Mouse (Mus musculus): ENCODE results near the gene Gm45062.
A peak's percentile ranks its signal among the peaks of the same experiment; 100 is the strongest.

Gene Gm45062

DNA sequence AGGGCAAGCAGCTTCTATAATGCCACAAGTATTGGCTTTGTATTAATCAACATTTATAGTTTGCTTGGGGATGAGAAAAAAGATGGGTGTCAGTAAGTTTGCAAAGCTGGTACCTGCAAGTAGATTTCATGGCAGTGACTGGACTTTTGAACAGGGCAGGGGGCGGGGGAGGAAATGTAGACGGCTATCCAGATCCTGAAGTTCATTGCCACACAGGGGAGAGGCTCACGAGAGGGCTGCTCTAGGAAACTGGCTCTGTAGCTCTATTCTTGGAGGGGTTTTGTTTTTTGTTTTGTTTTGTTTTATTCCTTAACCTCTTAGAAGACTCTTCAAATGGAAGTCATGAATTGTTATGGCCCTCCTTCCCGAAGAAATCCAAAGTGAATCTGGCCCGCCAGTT, 162.2 kb downstream of the Gm45062 start:
- no peak for DNase-seq

DNA sequence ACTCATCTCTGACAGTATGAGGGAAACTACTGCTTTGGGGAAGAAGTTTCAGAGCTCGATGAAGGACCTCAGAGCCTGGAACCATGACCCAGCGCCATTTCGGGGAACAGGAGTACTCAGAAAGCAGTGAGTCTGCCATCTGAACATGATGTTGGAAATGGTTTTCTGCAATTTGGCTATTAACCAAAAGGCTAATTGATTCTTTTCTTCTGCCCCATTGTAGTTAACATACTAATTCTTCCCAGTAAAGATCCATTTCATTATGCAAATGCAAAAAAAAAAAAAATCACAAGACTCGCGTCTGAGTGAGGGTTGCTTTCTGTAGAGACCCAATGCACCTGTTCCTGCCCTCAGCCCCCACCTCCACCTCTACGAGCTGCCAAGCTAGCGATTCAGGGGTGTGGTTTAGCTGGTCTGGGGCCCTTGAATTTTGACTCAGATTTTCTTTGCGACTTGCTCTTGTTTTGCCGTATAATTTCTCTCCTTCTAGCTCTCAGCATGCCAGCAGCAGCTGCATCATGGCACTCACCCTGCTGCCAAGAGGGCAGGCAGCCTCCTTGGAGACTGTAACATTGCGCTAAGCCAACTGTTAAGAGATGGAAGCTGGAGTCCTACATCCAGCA, 162.8 kb downstream of the Gm45062 start:
- DNase-seq = no peak

DNA sequence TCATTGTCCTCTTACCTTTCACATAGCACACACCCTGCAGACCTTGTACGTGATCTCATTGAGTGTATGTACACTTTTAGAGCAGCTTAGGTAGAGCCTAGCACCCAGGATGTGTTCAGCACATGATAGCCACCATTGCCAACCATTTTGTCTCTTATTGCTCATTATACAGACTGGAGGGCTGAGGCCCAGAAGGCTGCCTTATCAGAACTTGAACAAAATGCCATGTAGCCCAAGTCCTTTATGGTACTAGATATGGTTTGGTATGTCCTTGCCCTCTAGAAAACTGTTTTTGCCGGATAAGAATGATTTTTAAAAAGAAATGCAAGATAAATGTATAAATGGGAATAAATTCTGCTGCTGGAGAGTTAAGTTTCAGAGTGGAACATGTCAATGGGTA, 163.9 kb downstream of the Gm45062 start:
- DNase-seq = no peak

DNA sequence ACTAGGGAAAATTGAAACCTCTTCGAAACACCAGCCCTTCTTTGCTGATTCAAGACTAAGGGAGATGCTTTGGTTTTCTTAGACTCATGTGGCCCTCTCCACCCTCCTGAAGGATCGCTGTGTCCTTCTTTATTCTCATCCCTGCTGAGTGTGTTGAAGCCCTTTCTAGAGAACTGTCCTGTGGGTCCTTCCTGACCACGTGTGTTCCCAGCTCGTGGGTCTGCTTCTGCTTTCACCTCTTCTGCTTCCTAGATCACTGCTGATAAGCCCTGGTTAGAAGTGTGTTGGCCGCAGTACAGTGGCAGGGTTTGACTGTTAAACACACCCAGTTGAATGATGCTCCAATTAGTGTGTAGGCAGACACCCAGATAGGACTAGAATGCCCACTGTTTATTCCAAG, 168.4 kb downstream of the Gm45062 start:
- no peak for DNase-seq

DNA sequence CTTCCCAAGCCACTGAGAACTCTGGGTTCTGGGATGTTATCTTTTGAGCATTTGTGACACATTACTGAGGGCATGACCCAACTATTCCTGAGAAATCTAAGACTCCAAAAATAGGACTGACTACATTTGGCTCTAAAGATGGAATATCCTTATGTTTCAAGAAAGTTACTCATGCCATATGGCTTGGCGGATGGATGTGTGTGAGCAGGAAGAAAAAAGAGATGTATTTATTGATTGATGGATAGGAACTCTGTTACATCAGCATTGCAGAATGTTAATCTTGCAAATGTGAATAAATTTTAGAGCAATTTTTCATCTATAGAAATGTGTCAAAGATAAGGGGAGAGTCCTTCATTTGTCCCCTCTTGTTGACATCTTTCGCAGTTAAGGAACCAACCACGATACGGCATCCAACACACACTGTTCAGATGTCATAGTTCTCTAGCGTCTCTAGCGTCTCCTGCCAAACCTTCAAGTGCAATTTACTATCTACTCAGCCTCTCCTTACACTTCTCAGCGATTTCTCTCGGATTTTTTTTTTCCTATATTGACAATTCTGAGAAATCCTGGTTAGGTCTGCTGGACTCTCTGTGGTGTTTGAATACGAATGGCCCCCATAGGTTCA, 171.5 kb downstream of the Gm45062 start:
- no peak for DNase-seq

DNA sequence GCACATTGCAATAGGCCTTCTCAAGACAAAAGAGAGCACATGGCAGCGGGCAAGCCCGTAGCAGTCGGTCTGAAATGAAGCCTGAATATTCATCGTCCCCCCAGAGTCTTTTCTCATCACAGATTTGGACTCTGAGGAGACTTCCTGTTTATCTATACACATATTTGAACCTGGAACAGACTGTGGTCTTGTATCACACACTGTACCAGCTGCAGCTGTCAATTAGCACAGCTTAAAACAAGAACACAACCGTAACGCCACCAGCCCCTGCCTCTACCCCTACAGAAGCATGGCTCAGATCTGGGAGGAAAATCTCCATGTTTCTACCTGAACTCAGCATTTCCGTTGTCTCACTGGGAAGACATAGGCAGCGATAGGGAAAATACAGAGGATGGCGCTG, 173.9 kb downstream of the Gm45062 start:
- DNase-seq = no peak

DNA sequence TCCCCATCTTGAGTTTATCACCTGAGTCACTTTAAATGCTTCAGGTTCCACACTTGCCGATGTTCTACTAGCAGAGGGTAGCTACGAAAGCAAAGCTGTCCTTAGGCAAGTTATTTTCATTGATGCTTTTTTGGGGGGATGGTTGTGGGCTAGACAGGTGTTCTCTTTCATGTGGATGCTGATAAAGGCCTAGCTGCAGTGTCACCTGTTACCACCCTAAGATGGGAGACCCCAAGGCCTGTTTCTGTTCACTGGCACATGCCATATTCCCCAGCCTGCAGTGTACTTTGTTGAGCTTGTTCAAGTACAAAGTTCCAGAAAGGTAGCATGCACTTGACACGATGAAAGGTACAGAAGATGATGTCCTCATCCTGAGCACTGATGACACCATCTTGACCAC, 178.7 kb downstream of the Gm45062 start:
- no peak for DNase-seq

DNA sequence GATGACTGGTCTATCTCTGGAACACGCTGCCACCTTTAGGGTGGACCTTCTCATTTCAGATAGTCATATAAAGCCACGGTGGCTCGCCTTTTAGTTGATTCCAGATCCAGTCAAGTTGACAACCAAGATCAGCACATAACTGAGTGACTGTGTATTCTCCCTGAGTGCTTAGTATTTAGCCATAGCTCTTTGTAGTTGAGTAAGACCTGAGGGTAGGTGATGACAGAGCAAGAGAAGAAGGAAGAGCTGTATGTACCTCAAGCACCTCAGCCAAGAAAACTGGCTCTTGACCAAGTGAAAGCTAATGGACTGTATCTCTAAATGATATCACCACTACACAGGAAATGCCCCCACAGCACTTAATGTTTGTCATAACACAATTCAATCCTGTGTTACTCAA, 182.6 kb downstream of the Gm45062 start:
- DNase-seq = no peak

DNA sequence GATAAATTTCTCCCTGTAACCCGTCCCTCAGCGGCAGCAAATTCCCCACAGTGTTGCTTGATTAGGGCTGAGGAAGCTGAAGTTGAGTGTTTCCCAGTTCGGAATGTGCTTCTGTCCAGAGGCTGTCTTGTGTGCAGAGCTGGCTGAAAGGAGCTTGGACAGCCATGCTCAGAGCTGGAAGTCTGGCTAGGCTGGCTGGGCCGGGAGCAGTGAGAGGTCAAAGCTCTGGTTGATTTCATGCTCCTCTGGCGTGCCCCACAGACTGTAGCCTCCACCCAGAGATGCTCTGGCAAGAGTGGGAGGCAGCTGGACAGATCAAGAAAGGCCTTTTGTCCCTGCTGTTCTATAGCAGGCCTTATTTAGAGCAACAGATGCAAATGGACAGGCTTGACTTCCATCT, 187.5 kb downstream of the Gm45062 start:
- DNase-seq = peak; percentile 8

DNA sequence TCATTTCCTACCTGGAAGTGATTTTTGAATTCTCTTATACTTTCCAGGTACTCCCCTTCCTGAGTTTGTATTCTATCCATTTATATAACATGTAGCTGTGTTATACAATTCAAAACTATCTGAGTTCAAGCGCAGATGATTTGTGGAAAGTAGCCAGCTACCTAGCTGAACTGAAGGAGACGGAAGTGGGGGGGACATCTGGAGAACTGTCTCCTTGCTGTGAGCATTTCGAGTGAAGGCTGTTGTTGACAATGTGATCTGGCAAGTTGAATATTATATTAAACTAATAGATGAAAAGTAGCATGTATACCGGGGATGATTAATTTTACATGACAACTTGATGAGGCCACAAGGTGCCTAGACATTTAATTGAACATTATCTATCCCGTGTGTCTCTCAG, 196.3 kb downstream of the Gm45062 start:
- no peak for DNase-seq

DNA sequence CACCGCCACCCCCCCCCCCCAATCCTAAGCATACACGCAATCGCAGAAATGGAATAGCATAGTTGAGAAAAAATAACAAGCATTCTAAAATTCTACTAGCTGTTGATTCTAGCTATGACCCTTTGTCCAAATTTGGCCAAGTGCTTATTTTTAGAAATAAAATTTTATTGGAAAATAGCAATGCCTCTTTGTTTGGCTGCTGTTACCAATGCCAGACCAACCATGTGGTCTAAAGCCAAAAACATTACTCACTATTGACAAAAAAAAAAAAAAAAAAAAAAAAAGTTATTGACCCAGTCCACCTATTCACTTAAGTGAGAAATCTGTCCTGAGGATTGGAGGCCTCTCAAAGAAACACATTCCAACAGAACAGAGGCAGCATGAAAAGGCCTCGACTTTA, 199.3 kb downstream of the Gm45062 start:
- no peak for DNase-seq

DNA sequence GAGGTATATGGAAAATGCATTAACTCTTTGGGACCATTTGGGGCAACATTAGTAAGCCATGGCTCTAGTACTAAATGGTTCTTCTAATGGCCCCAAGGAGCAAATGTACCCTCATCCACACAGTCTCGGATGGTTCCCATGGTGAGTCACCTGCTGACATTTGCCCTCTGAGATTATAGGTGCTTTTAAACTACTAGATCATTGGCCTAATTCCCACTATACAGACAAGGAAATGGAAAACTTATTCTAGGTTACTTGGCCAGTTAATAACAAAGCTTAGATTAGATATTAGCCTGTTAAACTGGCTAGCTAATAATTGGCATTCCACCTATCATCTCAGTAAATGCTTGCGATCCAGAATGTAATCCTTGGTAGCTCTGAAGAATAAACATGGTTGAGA, 203.2 kb downstream of the Gm45062 start:
- no peak for DNase-seq

DNA sequence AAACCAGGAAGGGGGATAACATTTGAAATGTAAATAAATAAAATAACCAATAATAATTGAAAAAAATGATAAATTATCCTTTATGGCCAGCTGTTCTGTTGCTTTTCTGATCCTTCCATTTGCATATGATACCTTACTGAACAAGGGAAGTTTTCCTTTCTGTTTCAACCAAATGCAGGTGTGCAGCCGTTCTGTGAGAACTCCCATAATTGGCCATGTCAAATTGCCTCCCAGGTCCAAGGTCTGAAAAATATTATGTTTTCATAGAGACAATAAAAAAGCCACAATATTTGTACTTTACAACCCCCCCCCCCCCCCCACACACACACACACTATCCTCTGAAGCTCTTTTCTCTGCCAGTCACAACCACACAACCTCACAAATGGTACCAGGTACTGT, 206.1 kb downstream of the Gm45062 start:
- DNase-seq = no peak

DNA sequence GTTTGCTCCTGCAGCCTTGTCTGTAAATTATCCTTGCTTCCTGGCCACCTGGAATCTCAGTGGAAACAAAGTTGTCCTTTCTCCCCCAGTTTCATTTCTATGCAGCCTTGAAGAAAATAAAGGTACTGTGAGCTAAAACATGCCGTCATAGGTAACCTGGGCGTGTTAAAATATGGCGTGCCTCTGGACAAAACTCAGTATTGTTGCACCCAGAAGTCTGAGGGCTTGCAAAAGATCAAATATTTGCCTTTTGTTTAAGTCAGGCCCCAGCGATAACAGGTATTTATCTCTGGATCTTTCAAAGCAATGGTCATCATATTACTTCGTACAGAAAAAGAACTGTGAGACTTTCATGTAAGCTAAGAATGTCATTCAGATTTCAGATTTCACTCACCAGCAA, 206.7 kb downstream of the Gm45062 start:
- DNase-seq = no peak

DNA sequence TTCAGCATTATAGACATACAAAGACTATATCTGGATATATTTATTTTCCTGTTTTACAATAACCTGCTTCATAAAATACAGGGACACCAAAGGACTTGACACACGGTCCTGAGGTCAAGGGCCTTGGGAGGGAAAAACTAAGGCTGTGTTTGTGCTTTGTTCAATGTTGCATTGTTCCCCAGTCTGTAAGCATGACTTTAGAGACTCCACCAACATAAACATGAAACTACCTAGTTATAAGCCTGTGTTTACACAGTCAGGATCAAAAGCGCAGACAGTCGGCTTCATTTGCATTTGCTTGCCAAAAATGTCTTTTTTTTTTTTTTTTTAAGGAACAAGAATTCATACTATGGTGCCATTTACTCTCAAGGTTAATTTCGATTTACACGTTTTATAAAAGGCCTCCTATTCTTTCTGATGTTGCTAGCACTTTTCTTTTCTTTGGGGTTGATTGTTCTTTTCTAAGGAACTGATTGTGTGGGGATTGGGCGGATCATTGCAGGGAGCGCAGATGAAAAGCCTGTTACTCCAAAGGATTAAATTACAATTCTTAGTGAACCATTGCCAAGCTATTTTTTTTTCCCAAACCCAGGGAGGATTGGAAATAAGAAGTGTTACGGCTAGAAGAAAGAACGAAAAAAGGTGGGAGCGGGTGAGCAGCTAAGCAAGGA, 208.6 kb downstream of the Gm45062 start:
- DNase-seq = no peak

DNA sequence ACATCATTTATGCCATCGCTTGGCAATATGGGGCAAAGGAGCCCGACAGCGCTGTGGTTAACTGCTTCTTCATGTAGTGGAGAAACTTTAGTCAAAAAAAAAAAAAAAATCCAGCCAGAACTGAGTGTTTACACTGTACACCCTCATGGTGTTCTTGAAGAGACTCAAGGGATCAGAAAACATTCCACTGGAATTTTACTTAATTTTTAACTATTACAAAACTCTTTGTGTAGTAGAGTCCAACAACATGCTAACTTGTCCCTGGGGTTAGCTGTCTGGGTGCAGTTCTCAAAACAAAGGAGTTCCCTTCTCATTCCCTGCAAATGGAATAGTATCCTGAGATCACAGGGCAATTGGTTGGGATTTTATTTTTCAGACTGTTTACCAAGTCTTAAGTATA, 210.7 kb downstream of the Gm45062 start:
- DNase-seq = no peak

DNA sequence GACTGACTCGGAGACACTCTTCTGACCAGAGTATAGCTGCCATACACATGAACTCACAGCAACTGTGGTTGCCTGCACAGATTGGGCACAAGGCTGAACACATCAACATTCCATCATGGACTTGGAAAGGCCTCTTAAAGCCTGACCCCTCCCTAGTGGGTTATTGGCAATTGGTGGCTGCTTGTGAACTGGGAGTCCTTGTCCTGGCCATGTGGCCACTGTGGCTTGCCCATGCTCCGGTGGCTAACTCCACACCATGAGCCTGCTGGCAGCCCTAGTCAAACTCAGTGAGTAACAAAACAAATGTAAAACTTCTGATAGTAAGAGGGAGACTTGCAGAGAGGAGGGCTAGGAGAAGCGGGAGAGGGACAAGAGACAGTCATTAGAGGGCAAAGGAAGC, 212.9 kb downstream of the Gm45062 start:
- DNase-seq = no peak

DNA sequence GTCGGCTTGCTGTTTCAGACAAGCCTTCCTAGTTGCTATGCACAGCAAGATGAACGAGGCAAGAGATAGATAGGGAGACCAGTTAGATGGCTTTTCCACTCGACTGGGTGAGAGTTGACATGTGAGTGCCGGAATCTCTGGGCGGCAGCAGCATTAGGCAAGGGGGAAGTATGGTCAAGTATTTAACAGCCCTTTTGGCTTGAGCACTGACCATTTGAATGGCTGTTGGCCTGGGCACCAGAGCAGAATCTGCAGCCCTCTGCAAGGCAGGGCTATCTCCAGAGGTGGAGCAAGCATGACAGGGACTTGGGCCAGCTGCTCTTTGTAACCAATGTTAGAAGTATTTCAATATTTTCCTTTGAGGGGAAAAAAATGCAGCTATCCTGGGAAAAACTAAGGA, 213.7 kb downstream of the Gm45062 start:
- DNase-seq = peak; percentile 48

DNA sequence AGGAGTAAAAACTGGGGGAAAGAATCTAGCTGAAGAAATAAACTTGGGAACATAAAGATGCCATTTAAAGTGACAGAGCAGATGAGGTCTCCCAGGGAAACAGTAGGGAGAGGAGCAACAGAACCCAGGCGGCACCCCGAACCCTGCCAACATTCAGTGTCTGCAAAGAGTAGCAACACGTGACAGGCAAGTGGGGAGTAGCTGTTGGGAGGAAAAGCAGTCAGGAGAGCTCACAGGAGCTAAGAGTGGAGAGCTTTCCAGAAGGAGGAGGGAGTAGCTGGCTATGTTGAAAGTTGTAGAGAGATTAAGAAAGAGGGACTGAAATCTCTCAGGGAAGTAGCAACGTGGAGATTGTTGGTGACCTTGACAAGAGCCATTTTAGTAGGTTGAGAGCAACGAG, 214.2 kb downstream of the Gm45062 start:
- peak; percentile 38 for DNase-seq

DNA sequence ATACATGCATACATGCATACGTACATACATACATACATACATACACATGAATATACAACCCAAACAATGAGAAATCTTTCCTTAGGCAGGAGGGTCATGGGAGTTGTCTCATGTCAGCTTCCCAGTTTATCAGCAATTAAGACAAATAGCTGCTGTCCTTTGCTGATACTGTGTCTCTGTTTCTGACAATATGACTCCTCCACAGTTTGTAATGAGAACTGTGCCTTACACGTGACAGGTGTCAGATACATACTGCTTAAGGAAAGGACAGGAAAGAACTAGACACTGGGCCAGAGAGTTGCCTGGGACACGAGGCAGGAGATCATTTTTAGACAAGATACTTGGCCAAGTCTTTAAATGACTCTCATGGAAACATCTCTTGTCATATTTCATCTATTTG, 215.1 kb downstream of the Gm45062 start:
- DNase-seq = no peak

DNA sequence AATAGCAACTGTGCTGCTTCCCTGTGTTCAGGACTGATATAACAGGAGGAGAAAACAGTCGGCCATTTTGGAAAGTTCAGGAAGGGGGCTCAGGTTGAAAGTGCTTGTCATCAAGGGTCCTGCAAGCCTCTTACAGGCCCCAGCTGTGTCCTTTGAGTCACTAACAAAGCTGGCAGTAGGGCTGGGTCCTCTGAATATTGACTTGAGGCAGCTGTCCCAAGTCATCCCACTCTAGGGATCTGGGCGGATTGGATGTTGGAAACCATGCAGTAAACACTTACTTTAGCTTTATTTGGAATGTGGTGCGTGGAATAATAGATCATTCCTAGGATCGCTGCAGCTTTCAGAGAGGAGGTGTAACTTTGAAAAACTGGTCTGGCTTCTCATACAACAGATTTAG, 215.6 kb downstream of the Gm45062 start:
- DNase-seq = no peak

DNA sequence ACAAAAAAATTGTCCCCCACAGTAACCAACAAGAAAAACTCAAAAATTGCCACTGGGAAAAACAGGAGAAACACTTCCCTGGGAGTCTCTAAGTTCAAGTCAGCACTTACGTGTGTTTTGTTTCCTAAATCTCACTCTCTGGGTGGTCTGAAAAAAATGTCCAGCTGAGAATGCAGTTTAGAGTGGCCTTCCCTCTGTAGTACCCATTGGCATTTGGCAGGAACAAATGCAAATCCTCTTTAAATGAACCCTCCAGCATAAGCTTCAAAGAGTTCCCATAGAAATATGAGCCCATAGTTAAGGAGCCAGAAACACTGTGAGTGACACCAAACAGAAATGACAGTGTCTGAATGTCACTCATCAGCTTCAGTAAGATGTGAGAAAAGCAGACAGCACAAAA, 219.9 kb downstream of the Gm45062 start:
- no peak for DNase-seq

DNA sequence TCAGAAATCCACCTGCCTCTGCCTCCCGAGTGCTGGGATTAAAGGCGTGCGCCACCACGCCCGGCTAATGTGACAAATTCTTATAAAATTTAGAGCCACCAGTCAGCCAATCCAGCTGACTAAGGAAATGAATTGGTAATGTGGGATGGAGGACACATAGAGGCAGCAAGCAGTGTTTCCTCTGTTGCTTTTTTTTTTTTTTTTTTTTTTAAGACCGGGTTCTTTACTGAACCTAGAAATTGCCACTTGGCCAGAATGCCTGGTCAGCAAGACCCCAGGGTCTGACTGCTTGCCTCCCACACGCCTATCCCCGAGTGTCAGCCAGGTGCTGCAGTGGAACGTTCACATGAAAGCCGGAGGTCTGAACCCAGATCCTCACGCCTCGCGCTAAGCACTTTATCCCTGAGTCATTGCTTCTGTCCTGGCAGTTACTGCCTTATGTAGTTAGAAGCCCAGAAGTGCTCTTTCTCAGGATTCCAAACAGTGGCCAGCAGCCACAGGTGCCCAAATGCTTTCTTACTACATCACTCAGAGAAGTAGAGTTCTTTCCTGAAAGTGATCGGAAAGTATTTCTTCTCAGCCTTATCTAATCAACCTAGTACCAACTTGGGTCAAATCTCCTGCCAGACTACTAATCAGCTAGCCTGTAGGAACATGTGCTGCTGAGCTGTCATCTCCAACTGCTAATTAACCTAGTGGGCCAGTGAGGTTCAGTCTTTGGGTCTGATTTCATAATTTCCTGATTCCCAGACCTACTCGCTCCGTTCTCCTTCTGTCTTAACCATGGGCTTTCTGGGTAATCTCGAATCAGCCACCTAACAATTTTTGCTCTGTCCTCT, 225.4 kb downstream of the Gm45062 start:
- no peak for DNase-seq

All from lung, postnatal 14 days (tissue).